Mouse (Mus musculus) duodenum, adult 2 months (tissue): ENCODE results near the gene Dio1. TPM values are rescaled to one million over a fixed set of nuclear protein-coding genes. Genes with fewer than 3 reads are reported as not detected.

Experiments used
- polyA plus RNA-seq: library from polyadenylated mRNA; depleted of rRNA; stranded (reverse); fragments of >200 nt; gene quantifications from 2 replicates; pipeline ENCODE4 v1.2.3, GENCODE M21; 2012; ENCODE audit warnings: low replicate concordance; rRNA removed

Dio1 gene
- polyA plus RNA-seq: 37.5 and 52.8 TPM in 2 replicates

GRCm38 (mm10) chr4:107306966-107307365 is at the start of gene Dio1:
Gene Dio1 (minus strand): TSS chr4:107307169.

GRCm38 (mm10) chr4:107313690-107314478 is 6.9 kb upstream of the Dio1 start, which contains the start of gene Yipf1:
Gene Yipf1 (plus strand): TSS chr4:107314363.

GRCm38 (mm10) chr4:107253125-107254091 is 53.6 kb downstream of the Dio1 start, which contains the start of the genes Lrrc42 and Hspb11:
Gene Lrrc42 (minus strand): TSS chr4:107253532.
Gene Hspb11 (plus strand): TSS chr4:107253593.

Other genes starting within 250 kb of the Dio1 start
- 37.4 and 41.4 TPM in 2 replicates for gene Mrpl37, start 240.3 kb downstream of the Dio1 start, polyA plus RNA-seq
- 2.8 and 4.1 TPM in 2 replicates for gene Cyb5rl, start 240.2 kb downstream of the Dio1 start, polyA plus RNA-seq
- 0.04 TPM in 1 of 2 replicates, not detected in the other for gene Cdcp2, start 210.3 kb downstream of the Dio1 start, polyA plus RNA-seq
- 248 and 459 TPM in 2 replicates for gene Tmem59, start 128.8 kb downstream of the Dio1 start, polyA plus RNA-seq
- 4.4 and 5.1 TPM in 2 replicates for gene Tceanc2, start 128.1 kb downstream of the Dio1 start, polyA plus RNA-seq
- 0.22 TPM in 1 of 2 replicates, not detected in the other for gene Ldlrad1, start 98.0 kb downstream of the Dio1 start, polyA plus RNA-seq
- gene Lrrc42, start 53.6 kb downstream of the Dio1 start, polyA plus RNA-seq: 6.2 and 8.7 TPM in 2 replicates
- 0.65 and 1.0 TPM in 2 replicates for gene Hspb11, start 53.6 kb downstream of the Dio1 start, polyA plus RNA-seq
- 33.6 and 59.2 TPM in 2 replicates for gene Yipf1, start 7.2 kb upstream of the Dio1 start, polyA plus RNA-seq
- gene Ndc1, start 60.6 kb upstream of the Dio1 start, polyA plus RNA-seq: 2.3 and 10.1 TPM in 2 replicates
- 0.57 and 0.92 TPM in 2 replicates for gene Glis1, start 127.4 kb upstream of the Dio1 start, polyA plus RNA-seq